Mouse (Mus musculus) monocyte, adult 2 months (primary cell): ENCODE results near the gene Fam71a.
"Not testable (repeated sequence)": the region's sequence is repeated elsewhere in the genome, so short reads cannot be mapped to it uniquely, and the experiment has no call there.

Experiments used
- DNase-seq, 2 experiments: peaks; one replicate each; pipeline ENCODE4 v3.0.0; 2022; ENCODE audit warnings: low spot score in 2 of 2, low read depth in 1 of 2

Gene Fam71a

GRCm38 (mm10) chr1:191182431-191183162 lies 18.0 kb upstream of the Fam71a start:
- peak in 1 of 2 experiments; percentile 54 for DNase-seq

- peak in 1 of 2 experiments; percentile 5 for DNase-seq
Observed at GRCm38 (mm10) chr1:191181469-191182259, 17.0 kb upstream of the Fam71a start.

GRCm38 (mm10) chr1:191180397-191180796 lies 15.8 kb upstream of the Fam71a start:
- peak in 1 of 2 experiments; percentile 12 for DNase-seq

- DNase-seq = no peak
Observed at GRCm38 (mm10) chr1:191179846-191180245, 15.2 kb upstream of the Fam71a start.

- DNase-seq = peak in 1 of 2 experiments; percentile 16
Observed at GRCm38 (mm10) chr1:191178511-191179188, 14.0 kb upstream of the Fam71a start.

- DNase-seq = no peak
Observed at GRCm38 (mm10) chr1:191176887-191177286, 12.3 kb upstream of the Fam71a start.

- no peak for DNase-seq
Observed at GRCm38 (mm10) chr1:191172487-191172886, 7.9 kb upstream of the Fam71a start.

GRCm38 (mm10) chr1:191170444-191170843 lies 5.8 kb upstream of the Fam71a start:
- DNase-seq = no peak

GRCm38 (mm10) chr1:191166189-191166588 lies 1.6 kb upstream of the Fam71a start:
- DNase-seq = peak in 1 of 2 experiments; percentile 29

GRCm38 (mm10) chr1:191154314-191154713 lies 10.3 kb downstream of the Fam71a start:
- DNase-seq = no peak

- DNase-seq = no peak
Observed at GRCm38 (mm10) chr1:191153052-191153451, 11.6 kb downstream of the Fam71a start.

- DNase-seq = no peak
Observed at GRCm38 (mm10) chr1:191150924-191151605, 13.6 kb downstream of the Fam71a start.

GRCm38 (mm10) chr1:191149489-191149888 lies 15.1 kb downstream of the Fam71a start:
- not testable (repeated sequence) for DNase-seq

GRCm38 (mm10) chr1:191140983-191141382 lies 23.6 kb downstream of the Fam71a start:
- no peak for DNase-seq

- no peak for DNase-seq
Observed at GRCm38 (mm10) chr1:191138874-191139495, 25.6 kb downstream of the Fam71a start.

GRCm38 (mm10) chr1:191138436-191138835 lies 26.2 kb downstream of the Fam71a start:
- no peak for DNase-seq

GRCm38 (mm10) chr1:191135406-191135805 lies 29.2 kb downstream of the Fam71a start:
- no peak for DNase-seq

- DNase-seq = no peak
Observed at GRCm38 (mm10) chr1:191132934-191133333, 31.7 kb downstream of the Fam71a start.

GRCm38 (mm10) chr1:191132240-191132639 lies 32.4 kb downstream of the Fam71a start:
- DNase-seq = no peak

- DNase-seq = no peak
Observed at GRCm38 (mm10) chr1:191131692-191132091, 32.9 kb downstream of the Fam71a start.
